Mouse (Mus musculus) gastrocnemius, adult 2 months (tissue): ENCODE results near the gene Parva. TPM values are rescaled to one million over a fixed set of nuclear protein-coding genes. Genes with fewer than 3 reads are reported as not detected.
A peak's percentile ranks its signal among the peaks of the same experiment; 100 is the strongest.

Experiments
- DNase-seq: peaks from one replicate; pipeline ENCODE4 v3.0.0; 2022
- H3K27ac ChIP-seq: fragments of 200-600 bp; 2 replicates; pipeline ENCODE4 v1.8.1; 2022; ENCODE audit warnings: mild to moderate bottlenecking
- H3K4me3 ChIP-seq: fragments of 200-600 bp; 2 replicates; pipeline ENCODE4 v1.8.1; 2022; ENCODE audit warnings: mild to moderate bottlenecking, moderate library complexity
- CTCF ChIP-seq: fragments of 200-600 bp; IDR thresholded peaks from 2 replicates; pipeline ENCODE4 v1.8.1; 2022; ENCODE audit warnings: antibody characterized with exemption, mild to moderate bottlenecking, moderate library complexity
- intact Hi-C: fragments of 180-260 bp; cut with DNase I; formaldehyde crosslinking; loops from one replicate; pipeline ENCODE4 v1.15.1; 2025
- total RNA-seq, 2 experiments: library from RNA; stranded (reverse); gene quantifications; 2 replicates each; pipeline ENCODE4 v1.2.3; 2021

The Parva gene
- total RNA-seq, 2 experiments from 2014 or later, result 10.9 to 17.0 TPM

DNA sequence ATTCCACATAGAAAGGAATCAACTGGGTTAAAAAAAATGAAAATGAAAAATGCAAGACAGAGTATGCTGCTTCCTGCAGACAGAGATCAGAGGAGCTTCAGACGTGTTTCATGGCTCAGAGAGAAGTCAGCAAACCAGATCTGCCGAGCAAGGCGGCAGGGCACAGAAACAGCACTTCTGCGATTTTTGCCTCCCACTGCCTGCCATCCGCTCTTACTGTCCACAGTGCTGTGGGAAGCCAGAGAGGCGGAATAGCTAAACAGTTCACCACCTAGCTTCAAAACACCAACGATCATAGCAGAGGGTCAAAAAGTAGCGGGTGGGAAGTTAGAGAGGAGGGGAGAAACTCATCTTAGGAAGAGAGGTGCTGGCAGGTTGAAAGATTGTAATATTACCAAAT, 84.0 kb downstream of the Parva start:
- no peak for DNase-seq
- no peak overlapping the region for H3K4me3 ChIP-seq

GRCm38 (mm10) chr7:112512257-112512656, 85.0 kb downstream of the Parva start:
- H3K27ac ChIP-seq, result no peak overlapping the region
- intact Hi-C loops, result no loop called here
- no peak for TF ChIP-seq CTCF

More for the DNA sequence above, 84.0 kb downstream of the Parva start:
- H3K27ac ChIP-seq, result no peak overlapping the region
- intact Hi-C loops, result no loop called here
- no peak for TF ChIP-seq CTCF

DNA sequence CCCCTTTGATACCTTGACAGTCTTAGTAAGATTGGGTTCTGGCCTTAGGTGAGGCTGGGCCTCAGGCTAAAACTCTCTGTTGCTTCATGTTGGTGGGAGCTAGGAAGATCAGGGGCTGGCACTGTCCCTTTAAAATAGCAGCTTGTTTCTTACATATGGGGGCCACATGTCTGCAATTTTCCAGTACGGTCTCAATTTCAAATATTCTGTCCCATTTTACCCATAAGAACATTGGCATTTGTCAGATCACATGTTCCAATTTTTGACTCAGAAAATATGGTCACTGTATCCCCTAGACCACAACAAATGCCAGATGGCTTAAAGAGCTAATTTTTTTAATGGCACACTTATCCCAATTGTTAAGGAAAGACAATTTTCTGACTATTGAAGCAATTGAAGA, 85.6 kb downstream of the Parva start:
- intact Hi-C loops, result no loop called here
- no peak for DNase-seq
- no peak for TF ChIP-seq CTCF
- no peak overlapping the region for H3K27ac ChIP-seq
- H3K4me3 ChIP-seq, result no peak overlapping the region

More at GRCm38 (mm10) chr7:112512257-112512656, 85.0 kb downstream of the Parva start:
- no peak for DNase-seq
- no peak overlapping the region for H3K4me3 ChIP-seq

DNA sequence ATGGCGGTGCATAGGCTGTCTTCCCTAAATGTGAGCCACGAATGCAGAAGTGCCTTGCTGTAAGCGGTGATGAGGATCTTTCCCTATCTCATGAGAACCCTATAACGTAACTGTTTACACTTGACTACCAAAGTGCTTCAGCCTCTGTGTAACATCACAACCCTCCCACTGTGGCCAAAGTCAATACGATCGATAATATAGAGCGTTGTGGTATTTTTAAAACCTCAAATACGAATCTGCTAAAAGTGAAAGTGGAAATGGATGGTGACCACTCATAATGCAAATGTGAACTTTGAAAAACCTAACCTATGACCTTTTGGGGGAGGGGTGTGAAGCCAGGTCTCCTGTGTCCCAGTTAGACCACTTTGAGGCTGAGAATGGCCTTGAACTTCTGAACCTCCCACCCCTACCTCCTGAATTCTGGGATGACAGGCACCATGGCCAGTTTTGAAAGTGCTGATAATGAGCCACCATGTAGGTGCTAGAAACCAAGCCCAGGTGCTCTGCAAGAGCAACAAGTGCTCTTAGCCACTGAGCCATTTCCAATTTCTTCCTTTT, 87.4 kb downstream of the Parva start:
- DNase-seq, result no peak
- no peak for TF ChIP-seq CTCF
- intact Hi-C loops, result no loop called here
- Histone ChIP-seq H3K4me3 (no peak overlapping the region), H3K27ac (no peak overlapping the region)

GRCm38 (mm10) chr7:112525465-112525864, 98.2 kb downstream of the Parva start:
- Histone ChIP-seq H3K4me3 (no peak overlapping the region), H3K27ac (no peak overlapping the region)
- intact Hi-C loops, result no loop called here
- no peak for TF ChIP-seq CTCF
- DNase-seq, result no peak

DNA sequence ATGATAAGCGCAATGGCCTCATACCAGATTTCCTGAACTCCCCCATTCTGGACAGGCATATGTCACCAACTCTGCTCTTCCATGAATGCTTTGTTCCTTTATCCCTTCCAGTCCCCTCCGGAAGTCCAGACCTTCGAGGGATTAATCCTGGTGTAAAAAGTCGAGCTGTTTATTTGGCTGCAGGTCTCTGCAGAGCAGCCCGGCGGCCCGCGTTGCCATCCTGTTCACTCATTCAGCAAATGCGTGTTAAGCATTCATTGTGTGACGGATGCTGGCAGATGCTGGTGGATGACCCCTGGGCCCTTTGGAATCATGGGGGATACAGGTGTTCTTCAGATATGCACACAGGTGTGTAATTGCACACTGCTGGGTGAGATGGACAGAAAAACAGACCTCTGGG, 98.9 kb downstream of the Parva start:
- no peak for TF ChIP-seq CTCF
- intact Hi-C loops, result no loop called here
- H3K4me3 ChIP-seq, result no peak overlapping the region
- DNase-seq, result no peak
- H3K27ac ChIP-seq, result no peak overlapping the region

DNA sequence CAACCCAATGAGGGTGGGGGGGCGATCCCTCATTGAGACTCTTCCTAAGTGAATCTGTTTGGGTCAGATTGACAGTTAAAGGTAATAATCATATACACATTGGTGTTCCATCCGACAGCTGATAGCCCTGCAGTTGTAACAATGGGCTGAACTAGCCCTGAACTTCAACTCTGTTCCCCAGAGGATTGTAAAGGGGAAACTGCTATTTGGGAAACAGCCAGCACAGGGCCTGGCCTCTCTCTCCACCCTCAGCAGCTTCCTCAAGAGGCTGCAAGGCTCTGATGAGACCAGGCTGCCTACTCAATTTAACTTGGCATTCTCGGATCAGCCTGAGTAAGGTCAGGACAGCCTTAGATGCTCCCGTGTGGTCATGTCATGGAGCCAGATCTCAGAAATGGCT, 99.9 kb downstream of the Parva start:
- H3K27ac ChIP-seq, result peak overlapping the region; percentile 13; the same call in 1 of the 2 replicates
- no peak overlapping the region for H3K4me3 ChIP-seq
- DNase-seq, result peak; percentile 43
- intact Hi-C loops, result no loop called here
- no peak for TF ChIP-seq CTCF

DNA sequence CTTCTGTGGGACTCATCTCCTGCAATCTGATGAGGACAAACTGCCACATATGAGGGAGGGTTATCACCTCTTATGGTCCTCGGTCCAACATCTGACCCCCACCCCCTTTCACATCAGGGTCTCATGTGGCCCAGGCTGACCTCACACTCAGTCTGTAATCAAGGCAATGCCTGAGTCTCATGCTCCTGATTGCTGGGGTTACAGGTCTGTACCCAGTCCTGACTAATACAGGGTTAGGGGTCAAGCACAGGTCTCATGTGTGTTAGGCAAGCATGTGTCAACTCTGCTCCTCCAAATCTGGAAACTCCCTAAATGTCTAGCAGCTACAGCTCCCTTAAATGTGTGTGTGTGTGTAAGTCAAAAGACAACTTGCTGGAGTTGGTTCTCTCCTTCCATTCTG, 100.8 kb downstream of the Parva start:
- intact Hi-C loops, result no loop called here

DNA sequence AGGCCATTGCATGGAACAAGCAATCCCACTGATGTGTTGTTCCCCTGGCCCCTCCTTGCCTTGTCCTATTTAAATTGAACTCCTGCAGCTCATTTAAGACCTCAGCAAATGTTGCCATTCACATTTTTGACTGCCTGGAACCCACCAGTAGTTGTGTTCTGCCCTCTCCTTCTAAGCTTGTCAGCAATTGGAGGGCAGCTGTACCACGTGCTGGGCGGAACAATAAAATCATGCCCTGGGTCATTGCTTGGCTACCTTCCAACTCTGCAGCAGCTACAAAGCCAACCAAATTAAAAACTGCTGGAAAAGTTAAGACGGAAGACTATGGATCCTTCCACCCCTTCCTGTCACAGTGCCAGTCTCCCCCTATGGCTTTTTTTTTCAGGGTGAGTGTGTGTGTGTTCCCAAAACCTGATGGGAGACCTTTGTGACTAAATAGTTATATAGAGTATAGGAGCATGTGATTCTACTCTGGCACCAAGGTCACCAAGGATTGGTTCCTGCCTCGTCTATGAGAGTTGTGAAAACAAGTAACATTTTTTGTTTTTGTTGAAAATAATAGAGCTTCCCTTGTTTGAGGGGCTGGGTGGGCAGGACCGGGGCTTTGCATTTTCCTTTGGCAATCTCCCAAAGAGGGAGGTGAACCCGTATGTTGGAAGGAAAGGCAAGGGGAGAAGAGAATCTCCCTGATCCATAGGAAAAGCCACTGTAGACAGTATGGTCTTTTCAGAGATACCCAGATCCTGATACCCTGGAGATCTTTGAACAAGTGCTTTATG, 101.5 kb downstream of the Parva start:
- peak; percentile 32 for DNase-seq
- no peak for TF ChIP-seq CTCF
- no peak overlapping the region for H3K4me3 ChIP-seq
- intact Hi-C loops, result no loop called here
- H3K27ac ChIP-seq, result no peak overlapping the region

More for the DNA sequence above, 100.8 kb downstream of the Parva start:
- no peak for DNase-seq
- no peak for TF ChIP-seq CTCF
- no peak overlapping the region for H3K4me3 ChIP-seq
- 0 out of 2 replicates have a peak overlapping the region, but pooled peaks have one; percentile 13 for H3K27ac ChIP-seq

DNA sequence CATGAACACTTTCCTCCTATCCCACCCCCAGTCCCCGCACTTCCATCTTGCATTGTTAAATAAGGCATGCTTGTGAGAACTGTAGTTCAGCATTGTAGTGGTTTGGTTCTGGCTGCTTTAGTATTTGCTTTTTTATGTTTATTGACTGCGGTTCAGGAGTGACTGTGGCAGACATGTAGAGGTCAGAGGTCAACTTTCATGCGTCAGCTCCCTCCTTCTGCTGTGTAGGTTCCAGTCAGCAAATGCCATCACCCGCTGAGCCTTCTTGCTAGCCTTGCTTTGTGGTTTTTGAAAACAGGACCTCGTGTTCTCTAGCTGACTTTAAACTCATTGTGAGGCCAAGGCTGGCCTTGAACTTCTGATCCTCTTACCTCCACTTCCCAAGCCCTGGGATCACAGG, 103.6 kb downstream of the Parva start:
- TF ChIP-seq CTCF, result no peak
- intact Hi-C loops, result no loop called here

DNA sequence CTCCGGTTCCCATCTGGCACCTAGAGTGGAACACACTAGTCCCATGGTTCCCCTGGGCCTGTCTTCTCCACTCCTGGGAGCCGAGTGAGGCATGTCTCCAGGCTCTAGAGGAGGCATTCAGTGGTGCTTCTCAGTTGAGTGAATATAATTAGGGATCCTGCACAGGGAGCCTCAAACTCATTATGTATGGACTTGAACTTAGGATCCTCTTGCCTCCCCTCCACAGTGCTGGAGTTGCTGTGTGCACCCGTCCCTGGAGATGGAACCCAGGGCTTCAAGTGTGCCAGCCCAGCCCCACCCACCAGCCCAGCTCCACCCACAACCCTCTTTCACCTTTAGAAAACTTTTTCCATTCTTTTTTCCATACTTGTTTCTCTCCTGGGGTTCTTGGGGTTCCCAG, 106.8 kb downstream of the Parva start:
- no peak overlapping the region for H3K4me3 ChIP-seq
- intact Hi-C loops, result no loop called here
- H3K27ac ChIP-seq, result peak overlapping the region; percentile 81
- TF ChIP-seq CTCF, result no peak
- DNase-seq, result no peak

More for the DNA sequence above, 103.6 kb downstream of the Parva start:
- no peak overlapping the region for H3K27ac ChIP-seq
- DNase-seq, result no peak
- H3K4me3 ChIP-seq, result no peak overlapping the region

GRCm38 (mm10) chr7:112535408-112535921, 108.2 kb downstream of the Parva start:
- intact Hi-C loops, result no loop called here
- Histone ChIP-seq H3K4me3 (peak overlapping the region; percentile 14), H3K27ac (peak overlapping the region; percentile 81)
- TF ChIP-seq CTCF, result no peak
- peak; percentile 84 for DNase-seq

- no peak for DNase-seq
- TF ChIP-seq CTCF, result no peak
- H3K4me3 ChIP-seq, result no peak overlapping the region
- H3K27ac ChIP-seq, result no peak overlapping the region
- intact Hi-C loops, result loop anchor here (10.0 kb wide), 1 partner anchor 316 kb away; no protein-coding TSS in a partner anchor
Observed at GRCm38 (mm10) chr7:112549136-112549535, 121.8 kb downstream of the Parva start.
